Mouse (Mus musculus): ENCODE measurements at regions not wholly inside any gene's neighbourhood (a gene's known extent, or its start where the extent isn't known, plus 50 kb on each side); places are given as distances from the start of the nearest gene placed in this dataset.
A peak's percentile ranks its signal among the peaks of the same experiment; 100 is the strongest.
"Not testable (repeated sequence)": the region's sequence is repeated elsewhere in the genome, so short reads cannot be mapped to it uniquely, and the experiment has no call there.

DNA sequence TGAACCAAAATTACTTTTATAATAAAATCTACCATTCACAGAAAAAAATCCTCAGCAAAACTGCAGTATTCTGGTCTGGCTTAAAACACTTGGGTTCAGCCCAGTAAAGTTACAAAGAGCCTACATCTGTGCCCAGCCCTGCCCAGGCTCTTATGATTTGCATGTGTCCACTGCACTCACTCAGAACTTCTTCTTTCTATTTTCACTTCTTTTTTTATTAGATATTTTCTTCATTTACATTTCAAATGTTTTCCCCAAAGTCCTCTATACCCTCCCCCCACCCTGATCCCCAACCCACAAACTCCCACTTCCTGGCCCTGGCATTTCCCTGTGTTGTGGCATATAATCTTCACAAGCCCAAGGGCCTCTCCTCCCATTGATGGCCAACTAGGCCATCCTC is 1442.4 kb upstream of the Tacstd2 start:
- ATAC-seq (replicated peaks; ENCODE audit: low read depth, poor library complexity, severe bottlenecking) = no peak

GRCm38 (mm10) chr6:68964012-68964411 is 1428.4 kb upstream of the Tacstd2 start:
- no peak for ATAC-seq (replicated peaks; ENCODE audit: low read depth, poor library complexity, severe bottlenecking)

DNA sequence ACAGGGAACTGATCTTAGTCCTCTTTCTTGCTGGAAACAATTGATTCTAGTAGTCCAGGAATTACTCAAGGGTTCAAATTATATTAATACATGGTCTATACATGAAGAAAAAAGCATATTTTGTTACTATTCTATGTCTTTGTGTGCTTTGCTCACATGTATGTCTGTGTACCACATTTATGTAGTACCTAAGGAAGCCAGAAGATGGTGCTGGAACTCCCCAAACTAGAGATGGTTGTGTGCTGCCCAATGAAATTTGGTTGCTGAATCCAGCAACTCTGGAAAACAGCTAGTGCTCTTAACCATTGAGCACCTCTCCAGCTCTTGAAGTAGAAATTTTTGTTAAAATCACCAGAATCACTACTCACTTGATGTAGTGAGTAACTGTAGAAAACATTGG is 1402.5 kb upstream of the Tacstd2 start:
- peak; percentile 50; the same call in 1 of the 2 replicates for ATAC-seq (replicated peaks; ENCODE audit: low read depth, poor library complexity, severe bottlenecking)

- ATAC-seq (replicated peaks; ENCODE audit: low read depth, poor library complexity, severe bottlenecking) = not testable (repeated sequence)
These were observed 1396.3 kb upstream of the Tacstd2 start for GRCm38 (mm10) chr6:68931860-68932259.

- ATAC-seq (replicated peaks; ENCODE audit: low read depth, poor library complexity, severe bottlenecking) = no peak
These were observed 1379.9 kb upstream of the Tacstd2 start for GRCm38 (mm10) chr6:68915536-68915935.

GRCm38 (mm10) chr6:68884130-68884529 is 1348.5 kb upstream of the Tacstd2 start:
- no peak for ATAC-seq (replicated peaks; ENCODE audit: low read depth, poor library complexity, severe bottlenecking)

DNA sequence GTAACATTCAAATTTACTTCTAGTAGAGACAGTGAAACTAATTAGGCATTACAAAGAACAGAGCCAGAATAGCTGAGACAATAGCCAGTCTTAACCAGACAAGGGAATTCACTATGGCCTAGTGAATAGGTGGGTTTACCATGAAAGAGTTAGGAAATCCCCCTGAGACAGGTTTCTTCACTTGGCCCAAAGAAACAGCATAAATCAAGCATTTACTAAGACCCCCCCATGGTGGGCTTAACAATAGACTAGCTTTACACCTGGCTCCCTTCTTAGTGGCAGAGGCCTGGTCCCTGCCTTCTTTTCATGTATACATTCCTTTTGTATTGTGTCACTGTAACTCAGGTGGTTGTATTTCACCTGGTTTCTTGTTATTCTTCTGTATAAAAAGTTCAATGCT is 1317.2 kb upstream of the Tacstd2 start:
- ATAC-seq (replicated peaks; ENCODE audit: low read depth, poor library complexity, severe bottlenecking) = not testable (repeated sequence)

DNA sequence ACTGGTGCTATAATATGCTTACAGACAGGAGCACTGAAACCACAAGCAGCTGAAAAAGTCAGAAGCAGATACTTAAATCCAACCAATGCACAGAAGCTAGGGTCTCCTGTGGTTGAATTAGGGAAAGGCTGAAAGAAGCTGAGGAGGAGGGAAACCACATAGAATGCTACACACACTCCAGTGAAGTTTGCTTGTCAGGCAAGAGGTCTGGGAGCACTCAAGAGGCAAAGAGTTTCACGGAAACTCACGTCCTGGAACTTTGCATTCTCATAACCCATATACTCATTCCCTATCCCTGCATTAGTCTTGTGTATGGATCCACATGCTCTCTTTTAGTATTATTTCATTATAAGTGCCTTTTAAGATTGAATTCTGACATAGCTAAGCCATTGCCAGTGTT is 1316.7 kb upstream of the Tacstd2 start:
- no peak for ATAC-seq (replicated peaks; ENCODE audit: low read depth, poor library complexity, severe bottlenecking)

- no peak for ATAC-seq (replicated peaks; ENCODE audit: low read depth, poor library complexity, severe bottlenecking)
These were observed 1299.6 kb upstream of the Tacstd2 start for GRCm38 (mm10) chr6:68835186-68835585.

GRCm38 (mm10) chr6:68834633-68835032 is 1299.0 kb upstream of the Tacstd2 start:
- ATAC-seq (replicated peaks; ENCODE audit: low read depth, poor library complexity, severe bottlenecking) = no peak

GRCm38 (mm10) chr6:68828460-68828859 is 1292.9 kb upstream of the Tacstd2 start:
- ATAC-seq (replicated peaks; ENCODE audit: low read depth, poor library complexity, severe bottlenecking) = not testable (repeated sequence)

DNA sequence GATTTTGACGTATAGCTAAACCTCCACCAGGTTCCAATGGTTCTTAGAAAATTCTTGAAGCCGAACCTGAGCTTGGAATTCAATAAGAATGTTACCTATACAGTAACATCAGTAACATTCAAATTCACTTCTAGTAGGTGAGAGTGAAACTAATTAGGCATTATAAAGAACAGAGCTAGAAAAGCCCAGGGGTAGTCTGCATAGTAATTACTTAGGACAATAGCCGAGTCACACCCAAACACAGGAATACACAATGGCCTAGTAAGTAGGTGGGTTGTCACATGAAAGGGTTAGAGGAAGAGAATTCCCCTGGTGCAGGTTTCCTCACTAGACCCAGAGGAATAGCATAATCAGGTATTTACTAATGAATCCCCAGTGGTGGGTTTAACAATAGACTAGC is 1277.8 kb upstream of the Tacstd2 start:
- ATAC-seq (replicated peaks; ENCODE audit: low read depth, poor library complexity, severe bottlenecking) = no peak

DNA sequence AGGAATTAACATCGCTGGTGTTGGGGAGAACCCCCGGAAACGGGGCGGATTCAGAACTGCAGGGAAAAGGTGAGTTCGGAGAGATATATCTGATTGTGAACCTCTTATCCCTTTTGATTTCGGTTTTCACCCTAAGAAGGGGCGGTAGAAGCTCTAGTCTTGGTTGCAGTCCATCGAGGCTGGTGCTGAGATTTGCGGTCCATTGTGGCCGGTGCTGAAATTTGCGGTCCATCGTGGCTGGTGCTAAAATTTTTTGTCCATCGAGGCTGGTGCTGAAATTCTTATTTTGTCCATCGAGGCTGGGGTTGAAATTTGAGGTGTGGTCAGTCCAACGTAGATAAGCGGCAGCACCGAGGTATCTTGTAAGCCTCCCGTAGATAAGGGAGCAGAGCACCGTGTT is 1263.6 kb upstream of the Tacstd2 start:
- ATAC-seq (replicated peaks; ENCODE audit: low read depth, poor library complexity, severe bottlenecking) = not testable (repeated sequence)

GRCm38 (mm10) chr6:68771507-68771906 is 1235.9 kb upstream of the Tacstd2 start:
- ATAC-seq (replicated peaks; ENCODE audit: low read depth, poor library complexity, severe bottlenecking) = no peak

- no peak for ATAC-seq (replicated peaks; ENCODE audit: low read depth, poor library complexity, severe bottlenecking)
These were observed 1214.9 kb upstream of the Tacstd2 start for GRCm38 (mm10) chr6:68750451-68750850.

DNA sequence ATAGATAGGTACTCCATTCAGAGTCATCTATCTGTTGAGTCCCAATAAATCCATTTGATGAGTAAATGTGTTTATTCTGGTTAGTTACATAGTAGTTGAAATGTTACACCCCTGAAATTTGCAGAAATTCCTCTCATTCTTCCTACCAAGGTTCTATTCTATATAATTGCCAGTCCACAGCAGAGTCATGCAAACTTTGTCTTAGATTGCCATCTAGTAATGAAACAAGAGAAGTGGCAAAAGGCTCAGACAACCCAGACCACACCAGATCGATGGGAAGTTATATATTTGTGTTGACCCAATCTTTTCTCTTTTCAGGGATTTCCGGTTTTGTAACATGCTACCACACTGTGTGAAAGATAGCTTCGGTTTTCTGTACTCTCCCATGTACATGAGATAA is 1214.1 kb upstream of the Tacstd2 start:
- ATAC-seq (replicated peaks; ENCODE audit: low read depth, poor library complexity, severe bottlenecking) = no peak

- no peak for ATAC-seq (replicated peaks; ENCODE audit: low read depth, poor library complexity, severe bottlenecking)
These were observed 1203.0 kb upstream of the Tacstd2 start for GRCm38 (mm10) chr6:68738573-68738972.

DNA sequence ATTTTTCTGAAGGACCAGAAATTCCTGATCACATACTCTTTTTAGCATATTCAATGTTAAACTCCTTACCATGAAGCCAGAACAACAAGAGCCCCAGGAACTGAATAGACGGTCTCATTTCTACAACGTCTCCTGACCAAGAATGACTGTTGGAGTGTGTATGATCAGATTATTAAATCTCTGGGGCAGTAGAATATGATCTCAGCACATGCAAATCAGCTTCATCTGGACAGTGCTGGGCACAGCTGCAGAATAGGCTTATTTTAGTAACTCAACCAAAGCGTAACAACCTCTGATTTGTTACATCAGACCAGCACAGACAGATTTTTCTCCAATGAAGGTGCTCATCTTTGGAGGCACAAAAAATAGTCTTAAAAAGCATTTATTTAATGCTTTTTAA is 1201.1 kb upstream of the Tacstd2 start:
- no peak for ATAC-seq (replicated peaks; ENCODE audit: low read depth, poor library complexity, severe bottlenecking)

DNA sequence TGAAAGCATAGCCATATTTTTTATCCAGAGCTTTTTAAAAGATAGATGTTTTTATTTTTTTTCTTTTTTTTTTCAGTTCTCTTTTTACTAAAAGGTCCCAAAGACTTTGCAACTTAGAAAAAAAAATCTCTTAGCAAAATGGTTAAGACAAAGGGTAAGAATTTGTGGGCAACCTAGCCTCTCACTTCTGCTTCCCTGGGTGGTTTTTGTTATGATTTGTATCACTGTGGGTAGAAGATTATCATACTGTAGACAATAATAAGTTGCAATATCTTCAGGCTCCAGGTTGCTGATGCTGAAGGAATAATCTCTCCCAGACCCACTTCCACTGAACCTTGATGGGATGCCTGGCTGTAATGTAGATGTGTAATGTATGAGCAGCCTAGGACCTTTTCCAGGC is 1200.5 kb upstream of the Tacstd2 start:
- no peak for ATAC-seq (replicated peaks; ENCODE audit: low read depth, poor library complexity, severe bottlenecking)

DNA sequence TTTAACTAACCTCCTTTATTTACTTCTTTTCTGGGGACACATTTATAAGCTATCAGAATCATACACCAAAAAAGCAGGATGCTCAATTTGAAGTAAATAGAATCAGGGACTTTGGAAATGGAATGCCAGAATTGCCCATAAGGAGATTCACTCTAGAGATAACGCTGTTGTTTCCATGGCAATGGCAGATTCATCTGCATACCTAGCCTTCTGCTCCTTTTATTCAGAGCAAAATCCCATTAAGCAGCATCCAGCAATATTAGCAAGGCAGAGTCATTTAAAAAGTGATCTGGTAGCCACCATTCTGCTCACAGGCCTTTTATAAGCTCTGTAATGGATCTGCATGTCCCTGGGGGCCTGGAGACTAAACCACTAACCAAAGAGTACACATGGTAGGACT is 1175.5 kb upstream of the Tacstd2 start:
- not testable (repeated sequence) for ATAC-seq (replicated peaks; ENCODE audit: low read depth, poor library complexity, severe bottlenecking)

GRCm38 (mm10) chr6:68704291-68704800 is 1168.8 kb upstream of the Tacstd2 start:
- ATAC-seq (replicated peaks; ENCODE audit: low read depth, poor library complexity, severe bottlenecking) = peak; percentile 89

- peak; percentile 93 for ATAC-seq (replicated peaks; ENCODE audit: low read depth, poor library complexity, severe bottlenecking)
These were observed 1145.2 kb upstream of the Tacstd2 start for GRCm38 (mm10) chr6:68680792-68681110.
